Mouse (Mus musculus) c-Kit-negative CD71-positive TER-119-positive erythroid progenitor cells, embryonic 14.5 days (primary cell): ENCODE measurements around the gene St3gal4.

Experiments used
- DNase-seq: peaks from one replicate; pipeline ENCODE4 v3.0.0-alpha.2; 2013; ENCODE audit warnings: low read depth, low spot score

Gene St3gal4

DNA sequence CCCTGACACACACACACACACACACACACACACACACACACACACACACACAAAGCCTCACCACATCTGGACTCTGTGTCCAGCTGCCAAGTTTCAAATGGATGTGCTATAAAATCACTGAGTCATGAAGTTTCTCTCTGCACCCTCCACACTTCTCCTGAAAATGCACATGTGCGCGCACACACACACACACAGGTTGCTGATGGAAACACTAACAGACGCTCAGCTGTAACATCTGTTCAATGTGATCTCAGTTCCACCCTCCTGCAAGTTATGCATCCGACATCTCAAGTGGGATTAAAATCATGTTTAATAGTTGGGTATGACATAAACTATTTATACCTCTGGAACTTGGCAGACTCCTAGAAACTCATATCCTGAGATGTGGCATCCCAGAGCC is 115.0 kb downstream of the St3gal4 start:
- DNase-seq, result no peak

DNA sequence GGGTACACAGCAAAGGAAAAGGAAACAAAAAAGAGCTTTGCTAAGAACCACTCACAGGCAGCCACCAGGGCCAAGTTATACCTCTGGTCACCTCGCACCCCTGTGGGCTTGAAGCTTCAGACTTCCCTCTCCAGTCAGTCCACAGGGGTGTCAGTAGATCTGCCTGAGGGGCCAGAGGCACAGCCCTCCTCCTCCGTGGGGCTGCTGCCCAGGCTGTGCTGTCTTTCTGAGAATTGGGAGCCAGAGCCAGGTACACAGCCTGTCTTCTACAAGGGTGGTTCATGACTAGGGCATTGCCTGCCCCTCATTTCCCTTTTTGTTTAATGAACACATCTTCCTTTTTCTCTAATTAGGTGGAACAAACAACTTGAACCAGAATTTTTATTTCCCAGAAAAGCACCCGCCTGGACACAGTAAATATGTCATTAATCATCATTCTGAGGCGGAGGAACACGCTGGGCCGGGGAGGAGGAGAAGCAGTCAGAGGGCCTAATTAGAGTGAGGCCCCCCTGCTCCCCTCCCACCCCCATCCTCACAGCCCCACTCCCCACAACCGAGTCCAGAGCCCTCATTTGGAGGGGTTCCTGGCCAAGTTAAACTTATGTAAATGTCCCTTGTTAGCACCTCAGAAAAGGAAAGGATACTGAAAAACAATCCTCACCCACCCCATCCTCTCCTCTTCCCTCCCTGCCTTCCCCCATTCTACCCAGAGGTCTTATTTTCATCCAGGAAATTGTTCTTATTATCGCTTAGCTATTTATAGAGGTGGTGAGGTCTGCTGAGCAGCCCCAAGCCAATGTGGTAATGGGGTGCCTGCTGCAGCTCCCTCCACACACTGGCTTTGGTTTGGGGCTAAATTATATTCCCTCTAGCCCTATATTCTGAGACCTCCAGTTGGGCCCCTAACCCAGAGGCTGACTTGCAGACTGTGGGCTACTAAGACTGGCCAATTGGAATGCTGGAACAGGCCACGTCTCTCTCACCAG is 120.9 kb downstream of the St3gal4 start:
- DNase-seq, result no peak
